Mouse (Mus musculus) cortical plate, adult 2 months (tissue): ENCODE results near the gene Exog.

Experiments
- CTCF ChIP-seq: fragments of 200-500 bp; IDR thresholded peaks from 2 replicates; pipeline ENCODE4 v1.5.1; 2011; ENCODE audit warnings: mild to moderate bottlenecking, control low read depth, low read length; ENCODE audit not compliant: insufficient read depth; ENCODE audit errors: extremely low read depth
- POLR2A ChIP-seq: fragments of 200-500 bp; IDR thresholded peaks from 2 replicates; pipeline ENCODE4 v1.6.1; 2011; ENCODE audit warnings: mild to moderate bottlenecking, low read length, control low read depth; ENCODE audit not compliant: insufficient read depth; ENCODE audit errors: extremely low read depth

DNA sequence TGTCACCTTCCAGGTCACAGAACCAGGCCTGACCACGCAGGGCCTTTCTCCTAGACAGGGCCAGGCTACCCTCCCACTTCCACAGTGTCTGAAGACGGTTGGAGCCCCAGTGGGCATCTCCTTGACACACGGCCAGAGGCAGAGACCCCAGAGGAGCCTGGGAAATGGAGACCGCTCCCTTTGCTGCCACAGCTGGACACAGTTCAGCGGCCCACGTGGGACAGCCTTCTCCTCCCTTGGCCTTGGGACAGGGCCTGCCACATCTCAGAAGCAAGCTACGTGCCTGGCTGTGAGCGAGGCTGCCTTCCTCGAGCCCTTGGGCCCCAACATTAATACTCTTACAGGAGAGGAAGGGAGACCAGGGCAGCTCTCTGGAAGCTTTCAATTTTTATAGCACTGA, 39.7 kb downstream of the Exog start:
- TF ChIP-seq CTCF (no peak), POLR2A (no peak)
